Mouse (Mus musculus): ENCODE results near the gene Mymk.

DNA sequence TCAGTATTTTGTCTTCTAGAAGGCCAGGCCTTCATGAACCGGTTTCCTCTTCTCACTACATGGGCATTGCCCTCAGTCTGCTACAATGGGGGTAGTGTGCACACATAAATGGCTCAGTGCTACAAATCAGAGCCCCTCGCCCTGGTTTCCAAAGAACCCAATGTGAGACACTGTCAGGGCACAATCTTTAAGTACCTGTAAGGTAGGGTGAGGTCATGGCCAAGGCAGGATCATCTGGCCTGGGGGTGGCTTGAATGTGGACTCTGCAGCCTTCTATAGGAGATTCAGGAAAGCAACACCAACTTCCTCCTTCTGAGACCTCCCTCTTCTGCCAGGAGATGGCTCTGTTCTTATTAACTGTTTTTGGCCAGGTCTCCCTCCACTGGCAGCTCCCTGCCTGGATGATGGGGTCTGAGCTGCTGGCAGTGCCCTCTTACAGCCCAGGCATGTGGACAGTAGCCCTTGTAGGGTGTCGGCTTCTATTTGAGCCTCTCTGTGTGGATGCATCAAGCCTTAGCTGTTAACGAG, 14.6 kb upstream of the Mymk start:
- TF ChIP-seq CTCF (IDR thresholded peaks at IDR 0.05; ENCODE audit: borderline replicate concordance, control insufficient read depth, extremely low read depth, insufficient read depth, low read length, poor library complexity): no peak
- TF ChIP-seq POLR2A (IDR thresholded peaks at IDR 0.05; ENCODE audit: control insufficient read depth, extremely low read depth, insufficient read depth, low read length, poor library complexity): no peak
